Mouse (Mus musculus) CD8-positive naive resting alpha-beta T cell, adult 57 days (primary cell): Measurements from ENCODE around the gene Itga5. TPM values are rescaled to one million over a fixed set of nuclear protein-coding genes. Genes with fewer than 3 reads are reported as not detected.

Experiments used
- total RNA-seq: library from RNA; stranded (reverse); gene quantifications from one replicate; pipeline ENCODE4 v1.2.4, GENCODE M21; 2023

Gene Itga5
- total RNA-seq, result 1.7 TPM

GRCm38 (mm10) chr15:103366376-103367149 is at the start of gene Itga5:
Gene Itga5, minus strand, starts transcription at chr15:103366763.

GRCm38 (mm10) chr15:103339961-103340337 is 26.6 kb downstream of the Itga5 start, which contains the start of gene Zfp385a:
Gene Zfp385a, minus strand, starts transcription at chr15:103340093.

GRCm38 (mm10) chr15:103310365-103310910 is 56.1 kb downstream of the Itga5 start, which contains the start of gene Gpr84:
Gene Gpr84, minus strand, starts transcription at chr15:103310612.

Other genes starting within 250 kb of the Itga5 start
- gene Smug1, start 199.7 kb downstream of the Itga5 start, total RNA-seq, result 6.2 TPM
- gene Cbx5, start 126.9 kb downstream of the Itga5 start, total RNA-seq, result 20.5 TPM
- gene Hnrnpa1, start 126.3 kb downstream of the Itga5 start, total RNA-seq, result 625 TPM
- 0.31 TPM for gene Nfe2, start 108.4 kb downstream of the Itga5 start, total RNA-seq
- gene Copz1, start 94.0 kb downstream of the Itga5 start, total RNA-seq, result 80.4 TPM
- gene Gpr84, start 56.2 kb downstream of the Itga5 start, total RNA-seq, result not detected
- gene Zfp385a, start 26.7 kb downstream of the Itga5 start, total RNA-seq, result 1.9 TPM
- gene Gtsf1, start 63.7 kb upstream of the Itga5 start, total RNA-seq, result not detected
- gene Gtsf2, start 81.7 kb upstream of the Itga5 start, total RNA-seq, result not detected
- gene Nckap1l, start 87.0 kb upstream of the Itga5 start, total RNA-seq, result 139 TPM
- 32.6 TPM for gene Pde1b, start 136.3 kb upstream of the Itga5 start, total RNA-seq
- not detected for gene Ppp1r1a, start 171.2 kb upstream of the Itga5 start, total RNA-seq
- gene Glycam1, start 198.3 kb upstream of the Itga5 start, total RNA-seq, result not detected